Mouse (Mus musculus): ENCODE data around the gene H60b. TPM values are rescaled to one million over a fixed set of nuclear protein-coding genes. Genes with fewer than 3 reads are reported as not detected.
"Not testable (repeated sequence)": the region's sequence is repeated elsewhere in the genome, so short reads cannot be mapped to it uniquely, and the experiment has no call there.

H60b gene
- total and polyA plus RNA-seq, 3 experiments: 1.5 to 5.9 TPM; not detected in 1

- Histone ChIP-seq H3K27me3 (ENCODE audit: insufficient read depth, low read length) (no peaks in the 10 kb centered on the region), H3K4me1 (ENCODE audit: insufficient read depth, low read depth, low read length) (no peaks in the 10 kb centered on the region), H3K36me3 (replicated peaks) (no peaks in the 10 kb centered on the region), H3K4me3 (ENCODE audit: low read depth, low read length) (no peak overlapping the region), H3K9me3 (replicated peaks) (no peaks in the 10 kb centered on the region)
- DNase-seq (ENCODE audit: low spot score): no peak
- TF ChIP-seq GATA1 (IDR thresholded peaks at IDR 0.05; ENCODE audit: borderline replicate concordance, low read length) (no peak), GATA2 (IDR thresholded peaks at IDR 0.05; ENCODE audit: borderline replicate concordance, low read depth, low read length) (no peak), POLR2AphosphoS5 (IDR thresholded peaks at IDR 0.05; ENCODE audit: insufficient replicate concordance, low read depth, low read length) (no peak), CTCF (IDR thresholded peaks at IDR 0.05; ENCODE audit: low read depth, low read length) (no peak), TAL1 (conservative IDR thresholded peaks at IDR 0.05; ENCODE audit: low read depth, low read length) (no peak)
- ATAC-seq (ENCODE audit: extremely low read depth, insufficient number of reproducible peaks, low FRiP score, poor library complexity, severe bottlenecking): no peak
Observed at GRCm38 (mm10) chr10:22265060-22265459, 106.7 kb downstream of the H60b start.

GRCm38 (mm10) chr10:22270879-22271786 lies 112.7 kb downstream of the H60b start:
- H3K9me3 ChIP-seq (replicated peaks); H3K36me3 ChIP-seq (replicated peaks); H3K27me3 ChIP-seq (ENCODE audit: insufficient read depth, low read length); H3K4me1 ChIP-seq (ENCODE audit: insufficient read depth, low read depth, low read length); DNase-seq (ENCODE audit: low spot score); ATAC-seq (ENCODE audit: extremely low read depth, insufficient number of reproducible peaks, low FRiP score, poor library complexity, severe bottlenecking); H3K4me3 ChIP-seq (ENCODE audit: low read depth, low read length): not testable (repeated sequence)

GRCm38 (mm10) chr10:22272914-22273683 lies 114.7 kb downstream of the H60b start:
- H3K4me3 ChIP-seq (ENCODE audit: low read depth, low read length); DNase-seq (ENCODE audit: low spot score); H3K4me1 ChIP-seq (ENCODE audit: insufficient read depth, low read depth, low read length); ATAC-seq (ENCODE audit: extremely low read depth, insufficient number of reproducible peaks, low FRiP score, poor library complexity, severe bottlenecking); H3K36me3 ChIP-seq (replicated peaks); H3K9me3 ChIP-seq (replicated peaks); H3K27me3 ChIP-seq (ENCODE audit: insufficient read depth, low read length): not testable (repeated sequence)

- no peaks in the 10 kb centered on the region for H3K36me3 ChIP-seq (replicated peaks)
- H3K27me3 ChIP-seq (ENCODE audit: insufficient read depth, low read length): peaks cover 8% of the 10 kb centered on the region; the same call in 1 of the 2 replicates
- DNase-seq (ENCODE audit: low spot score) (no peak), ATAC-seq (ENCODE audit: extremely low read depth, insufficient number of reproducible peaks, low FRiP score, poor library complexity, severe bottlenecking) (no peak)
- no peak overlapping the region for H3K4me3 ChIP-seq (ENCODE audit: low read depth, low read length)
- TF ChIP-seq CTCF (IDR thresholded peaks at IDR 0.05; ENCODE audit: low read depth, low read length) (no peak), POLR2AphosphoS5 (IDR thresholded peaks at IDR 0.05; ENCODE audit: insufficient replicate concordance, low read depth, low read length) (no peak), GATA2 (IDR thresholded peaks at IDR 0.05; ENCODE audit: borderline replicate concordance, low read depth, low read length) (no peak), TAL1 (conservative IDR thresholded peaks at IDR 0.05; ENCODE audit: low read depth, low read length) (no peak), GATA1 (IDR thresholded peaks at IDR 0.05; ENCODE audit: borderline replicate concordance, low read length) (no peak)
- H3K4me1 ChIP-seq (ENCODE audit: insufficient read depth, low read depth, low read length): no peaks in the 10 kb centered on the region
- H3K9me3 ChIP-seq (replicated peaks): no peaks in the 10 kb centered on the region
Observed at GRCm38 (mm10) chr10:22273684-22274305, 115.4 kb downstream of the H60b start.

GRCm38 (mm10) chr10:22274445-22275057 lies 116.2 kb downstream of the H60b start:
- Histone ChIP-seq H3K4me3 (ENCODE audit: low read depth, low read length) (no peak overlapping the region), H3K27me3 (ENCODE audit: insufficient read depth, low read length) (peaks cover 8% of the 10 kb centered on the region; the same call in 1 of the 2 replicates), H3K36me3 (replicated peaks) (no peaks in the 10 kb centered on the region), H3K4me1 (ENCODE audit: insufficient read depth, low read depth, low read length) (no peaks in the 10 kb centered on the region), H3K9me3 (replicated peaks) (no peaks in the 10 kb centered on the region)
- ATAC-seq (ENCODE audit: extremely low read depth, insufficient number of reproducible peaks, low FRiP score, poor library complexity, severe bottlenecking) (no peak), DNase-seq (ENCODE audit: low spot score) (no peak)
- TF ChIP-seq GATA2 (IDR thresholded peaks at IDR 0.05; ENCODE audit: borderline replicate concordance, low read depth, low read length) (no peak), POLR2AphosphoS5 (IDR thresholded peaks at IDR 0.05; ENCODE audit: insufficient replicate concordance, low read depth, low read length) (no peak), TAL1 (conservative IDR thresholded peaks at IDR 0.05; ENCODE audit: low read depth, low read length) (no peak), CTCF (IDR thresholded peaks at IDR 0.05; ENCODE audit: low read depth, low read length) (no peak), GATA1 (IDR thresholded peaks at IDR 0.05; ENCODE audit: borderline replicate concordance, low read length) (no peak)

- peaks cover 17% of the 10 kb centered on the region for H3K27me3 ChIP-seq (ENCODE audit: insufficient read depth, low read length)
- H3K36me3 ChIP-seq (replicated peaks); DNase-seq (ENCODE audit: low spot score); H3K4me3 ChIP-seq (ENCODE audit: low read depth, low read length); ATAC-seq (ENCODE audit: extremely low read depth, insufficient number of reproducible peaks, low FRiP score, poor library complexity, severe bottlenecking); H3K9me3 ChIP-seq (replicated peaks): not testable (repeated sequence)
- peaks cover 11% of the 10 kb centered on the region for H3K4me1 ChIP-seq (ENCODE audit: insufficient read depth, low read depth, low read length)
Observed at GRCm38 (mm10) chr10:22278468-22278867, 120.1 kb downstream of the H60b start.
